Mouse (Mus musculus): ENCODE measurements at regions not wholly inside any gene's neighbourhood (a gene's known extent, or its start where the extent isn't known, plus 50 kb on each side); places are given as distances from the start of the nearest gene placed in this dataset.

GRCm38 (mm10) chr13:102573286-102573921 lies 120.0 kb upstream of the Cd180 start:
- H3K27me3 ChIP-seq (ENCODE audit: insufficient read depth, low read length), result no peaks in the 10 kb centered on the region
- H3K9ac ChIP-seq, result no peak overlapping the region
- no peaks in the 10 kb centered on the region for H3K4me1 ChIP-seq (ENCODE audit: insufficient read depth)
- H3K4me3 ChIP-seq (ENCODE audit: low read depth, low read length), result no peak overlapping the region
- ATAC-seq (peak; percentile 93), DNase-seq (peak; percentile 67)
- peak overlapping the region; percentile 54 for H3K27ac ChIP-seq (ENCODE audit: low read depth, low read length)
- no peaks in the 10 kb centered on the region for H3K9me3 ChIP-seq (ENCODE audit: low read length)
- WGBS, result 26% methylated on average over 5 of the region's 5 CpGs
- no peaks in the 10 kb centered on the region for H3K36me3 ChIP-seq (ENCODE audit: insufficient read depth)
- H3K4me2 ChIP-seq (ENCODE audit: low read depth), result no peak overlapping the region
- 0 out of 2 replicates have a peak, but pooled peaks have one; percentile 27 for TF ChIP-seq CTCF (IDR thresholded peaks at IDR 0.05; ENCODE audit: low read depth)

GRCm38 (mm10) chr13:102576871-102577662 lies 116.3 kb upstream of the Cd180 start:
- ATAC-seq, result no peak
- Histone ChIP-seq H3K9ac (no peak overlapping the region), H3K9me3 (ENCODE audit: low read length) (no peaks in the 10 kb centered on the region), H3K27ac (ENCODE audit: low read depth, low read length) (no peak overlapping the region), H3K4me2 (ENCODE audit: low read depth) (no peak overlapping the region), H3K4me1 (ENCODE audit: insufficient read depth) (no peaks in the 10 kb centered on the region), H3K36me3 (ENCODE audit: insufficient read depth) (no peaks in the 10 kb centered on the region), H3K27me3 (ENCODE audit: insufficient read depth, low read length) (no peaks in the 10 kb centered on the region), H3K4me3 (ENCODE audit: low read depth, low read length) (no peak overlapping the region)
- no peak for TF ChIP-seq CTCF (IDR thresholded peaks at IDR 0.05; ENCODE audit: low read depth)
- no peak for DNase-seq
- whole genome bisulfite sequencing, result 75% methylated on average over 7 of the region's 7 CpGs

GRCm38 (mm10) chr13:102578811-102579210 lies 114.5 kb upstream of the Cd180 start:
- H3K9me3 ChIP-seq (ENCODE audit: low read length), result no peaks in the 10 kb centered on the region
- H3K4me1 ChIP-seq (ENCODE audit: insufficient read depth), result no peaks in the 10 kb centered on the region
- no peak for ATAC-seq
- TF ChIP-seq CTCF (IDR thresholded peaks at IDR 0.05; ENCODE audit: low read depth), result no peak
- no peaks in the 10 kb centered on the region for H3K36me3 ChIP-seq (ENCODE audit: insufficient read depth)
- no peak overlapping the region for H3K27ac ChIP-seq (ENCODE audit: low read depth, low read length)
- no peaks in the 10 kb centered on the region for H3K27me3 ChIP-seq (ENCODE audit: insufficient read depth, low read length)
- no peak for DNase-seq
- no peak overlapping the region for H3K4me2 ChIP-seq (ENCODE audit: low read depth)
- H3K4me3 ChIP-seq (ENCODE audit: low read depth, low read length), result no peak overlapping the region
- no peak overlapping the region for H3K9ac ChIP-seq
- WGBS, result 81% methylated on average over 2 of the region's 2 CpGs

- no peak for ATAC-seq
- no peaks in the 10 kb centered on the region for H3K4me1 ChIP-seq (ENCODE audit: insufficient read depth)
- no peak for DNase-seq
- H3K4me2 ChIP-seq (ENCODE audit: low read depth), result no peak overlapping the region
- 91% methylated on average over 3 of the region's 3 CpGs for WGBS
- TF ChIP-seq CTCF (IDR thresholded peaks at IDR 0.05; ENCODE audit: low read depth), result no peak
- H3K27ac ChIP-seq (ENCODE audit: low read depth, low read length), result no peak overlapping the region
- no peak overlapping the region for H3K9ac ChIP-seq
- no peaks in the 10 kb centered on the region for H3K36me3 ChIP-seq (ENCODE audit: insufficient read depth)
- H3K4me3 ChIP-seq (ENCODE audit: low read depth, low read length), result no peak overlapping the region
- no peaks in the 10 kb centered on the region for H3K9me3 ChIP-seq (ENCODE audit: low read length)
- no peaks in the 10 kb centered on the region for H3K27me3 ChIP-seq (ENCODE audit: insufficient read depth, low read length)
These were observed 113.7 kb upstream of the Cd180 start for GRCm38 (mm10) chr13:102579638-102580037.

DNA sequence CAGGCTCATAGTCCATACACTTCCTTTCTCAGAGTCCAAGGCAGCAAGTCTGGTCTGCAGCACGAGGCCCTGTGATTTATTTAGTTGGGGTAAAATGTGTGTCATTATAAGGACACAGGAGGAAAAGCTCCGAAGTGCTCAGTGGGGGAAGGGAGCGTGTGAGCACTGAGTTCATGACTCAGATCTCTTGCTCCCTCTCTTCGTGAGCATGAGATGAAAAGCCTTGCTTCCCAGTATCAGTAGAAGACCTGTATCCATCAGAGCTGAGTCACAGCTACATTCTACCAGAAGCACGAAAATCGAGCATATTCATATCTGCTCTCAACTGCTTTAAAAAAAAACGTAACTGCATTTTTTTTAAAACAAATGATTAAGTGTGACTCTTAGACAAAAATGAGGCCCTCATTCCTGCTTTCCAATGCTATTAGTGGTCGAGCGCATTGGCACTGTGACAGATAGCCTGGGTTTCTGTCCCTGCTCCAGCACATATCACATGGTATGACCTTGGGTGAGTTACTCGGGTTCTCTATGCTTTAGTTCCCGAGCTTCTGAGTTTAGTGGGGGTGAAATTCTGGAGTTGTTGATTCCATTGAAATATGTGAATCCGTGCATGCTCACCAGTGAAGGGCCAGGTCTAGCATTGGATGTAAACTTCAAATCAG lies 109.2 kb upstream of the Cd180 start:
- Histone ChIP-seq H3K9ac (no peak overlapping the region), H3K36me3 (ENCODE audit: insufficient read depth) (no peaks in the 10 kb centered on the region), H3K4me2 (ENCODE audit: low read depth) (no peak overlapping the region), H3K27ac (ENCODE audit: low read depth, low read length) (no peak overlapping the region), H3K27me3 (ENCODE audit: insufficient read depth, low read length) (no peaks in the 10 kb centered on the region), H3K9me3 (ENCODE audit: low read length) (no peaks in the 10 kb centered on the region), H3K4me3 (ENCODE audit: low read depth, low read length) (no peak overlapping the region), H3K4me1 (ENCODE audit: insufficient read depth) (no peaks in the 10 kb centered on the region)
- no peak for TF ChIP-seq CTCF (IDR thresholded peaks at IDR 0.05; ENCODE audit: low read depth)
- WGBS, result 79% methylated on average over 12 of the region's 12 CpGs
- DNase-seq (no peak), ATAC-seq (no peak)

DNA sequence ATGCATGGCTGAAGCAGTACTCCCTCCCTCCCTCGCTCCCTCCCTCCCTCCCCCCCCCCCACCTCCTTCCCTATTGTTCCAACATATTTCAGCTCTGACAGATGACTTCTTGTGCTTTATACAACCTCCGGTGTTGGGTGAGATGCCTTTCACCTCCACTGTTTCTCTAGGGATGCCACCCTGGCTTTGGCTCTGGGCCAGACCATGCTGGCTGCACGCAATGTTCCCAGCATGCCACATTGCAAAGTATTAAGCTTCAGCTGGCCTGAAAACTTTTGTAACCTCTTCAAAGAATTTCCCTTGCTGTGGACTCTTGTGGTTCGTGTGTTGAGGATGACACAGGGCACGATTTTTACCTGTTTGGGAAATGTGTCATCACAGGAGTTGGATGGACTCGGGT lies 107.1 kb upstream of the Cd180 start:
- no peak for ATAC-seq
- Histone ChIP-seq H3K4me1 (ENCODE audit: insufficient read depth) (no peaks in the 10 kb centered on the region), H3K4me2 (ENCODE audit: low read depth) (no peak overlapping the region), H3K36me3 (ENCODE audit: insufficient read depth) (no peaks in the 10 kb centered on the region), H3K9ac (no peak overlapping the region), H3K27me3 (ENCODE audit: insufficient read depth, low read length) (no peaks in the 10 kb centered on the region), H3K4me3 (ENCODE audit: low read depth, low read length) (no peak overlapping the region), H3K27ac (ENCODE audit: low read depth, low read length) (no peak overlapping the region), H3K9me3 (ENCODE audit: low read length) (no peaks in the 10 kb centered on the region)
- no peak for TF ChIP-seq CTCF (IDR thresholded peaks at IDR 0.05; ENCODE audit: low read depth)
- WGBS, result 59% methylated on average over 6 of the region's 6 CpGs
- DNase-seq, result no peak

All from forebrain, postnatal 0 days (tissue).